ENCODE assay signal across 30 mouse cellular contexts in genomic region chr5:12297331-12297730, GRCm38 (mm10).
DNase-seq lines count a peak whose midpoint lies in the region; ATAC-seq and TF ChIP-seq lines count a peak whose summit lies in the region.
"Had no signal": no experiment of that assay in that cellular context is flagged by ENCODE, and none has a peak within 500 bp of the region (broad histone marks: within the 10 kb centered on the region; RNA-seq: fewer than 3 reads in every experiment).

No protein-coding gene starts in this region.

- H3K79me2 ChIP-seq in myocyte (ENCODE audit: control insufficient read depth, insufficient read depth) = no peaks in the 10 kb centered on the region

- H3K4me2 ChIP-seq in embryonic facial prominence, embryonic 14.5 days (ENCODE audit: low read depth, low read length) = no peak overlapping the region
- peak overlapping the region; percentile 32 for H3K4me2 ChIP-seq in myocyte (ENCODE audit: low read depth)
- H3K4me2 ChIP-seq: embryonic facial prominence, embryonic 13.5 days; forebrain, embryonic 13.5 days; heart, embryonic 12.5 days; heart, embryonic 15.5 days; hindbrain, embryonic 13.5 days; intestine, embryonic 15.5 days had no signal

- peak; percentile 6 to 15 for DNase-seq in cerebellum, postnatal 10 days
- DNase-seq in cerebellum, adult 9-11 months = no peak
- DNase-seq in embryonic facial prominence, embryonic 14.5 days (ENCODE audit: low spot score) = peak; percentile 17
- DNase-seq in embryonic facial prominence, embryonic 10.5 days (ENCODE audit: low spot score) = no peak
- peak; percentile 38 for DNase-seq in 3T3-L1 (ENCODE audit: low read depth, low spot score)
- no peak for DNase-seq in yolk sac, embryonic 10.5 days (ENCODE audit: low spot score)
- DNase-seq in layer of hippocampus, postnatal 25 days (ENCODE audit: extremely low spot score in 1 of 2, low spot score in 1 of 2) = no peak
- DNase-seq: adrenal gland, adult 2 months; adrenal gland, postnatal 14 days; B cell, adult 2 months; cerebellum, adult 11 months; cerebellum, adult 2 months; gastrocnemius, adult 2 months; gastrocnemius, postnatal 14 days; heart, adult 11 months; heart, postnatal 10 days; heart, postnatal 36 days had no signal

- H3K9me3 ChIP-seq in embryonic facial prominence, embryonic 14.5 days (ENCODE audit: control insufficient read depth, low read length) = no peaks in the 10 kb centered on the region
- H3K9me3 ChIP-seq in embryonic facial prominence, embryonic 10.5 days = no peaks in the 10 kb centered on the region
- H3K9me3 ChIP-seq: embryonic facial prominence, embryonic 13.5 days; forebrain, embryonic 10.5 days; forebrain, embryonic 13.5 days; G1E; heart, embryonic 12.5 days; heart, embryonic 15.5 days; hindbrain, embryonic 10.5 days; hindbrain, embryonic 13.5 days; intestine, embryonic 15.5 days had no signal

- no peak overlapping the region for H3K9ac ChIP-seq in embryonic facial prominence, embryonic 14.5 days (ENCODE audit: low read depth, low read length)
- H3K9ac ChIP-seq: embryonic facial prominence, embryonic 13.5 days; forebrain, embryonic 13.5 days; heart, embryonic 12.5 days; heart, embryonic 15.5 days; hindbrain, embryonic 13.5 days; intestine, embryonic 15.5 days had no signal

- no peaks in the 10 kb centered on the region for H3K36me3 ChIP-seq in embryonic facial prominence, embryonic 14.5 days (ENCODE audit: control insufficient read depth, insufficient read depth, low read length)
- H3K36me3 ChIP-seq in embryonic facial prominence, embryonic 10.5 days (replicated peaks) = no peaks in the 10 kb centered on the region
- H3K36me3 ChIP-seq in myocyte (ENCODE audit: control insufficient read depth, insufficient read depth) = no peaks in the 10 kb centered on the region
- H3K36me3 ChIP-seq: embryonic facial prominence, embryonic 13.5 days; forebrain, embryonic 10.5 days; G1E; heart, embryonic 12.5 days; heart, embryonic 15.5 days; hindbrain, embryonic 10.5 days; hindbrain, embryonic 13.5 days; intestine, embryonic 15.5 days had no signal

- H3K27ac ChIP-seq in embryonic facial prominence, embryonic 14.5 days (replicated peaks; ENCODE audit: low read depth, low read length) = no peak overlapping the region
- H3K27ac ChIP-seq in embryonic facial prominence, embryonic 10.5 days (replicated peaks) = no peak overlapping the region
- H3K27ac ChIP-seq: embryonic facial prominence, embryonic 13.5 days; forebrain, embryonic 10.5 days; forebrain, embryonic 13.5 days; gastrocnemius, adult 2 months; heart, embryonic 15.5 days; hindbrain, embryonic 10.5 days; hindbrain, embryonic 13.5 days; intestine, embryonic 15.5 days had no signal

- H3K4me3 ChIP-seq in embryonic facial prominence, embryonic 14.5 days (ENCODE audit: low read depth, low read length) = no peak overlapping the region
- no peak overlapping the region for H3K4me3 ChIP-seq in embryonic facial prominence, embryonic 10.5 days
- H3K4me3 ChIP-seq in myocyte = no peak overlapping the region
- H3K4me3 ChIP-seq: embryonic facial prominence, embryonic 13.5 days; forebrain, embryonic 10.5 days; forebrain, embryonic 13.5 days; gastrocnemius, adult 2 months; heart, embryonic 12.5 days; heart, embryonic 15.5 days; hindbrain, embryonic 10.5 days; hindbrain, embryonic 13.5 days; intestine, embryonic 15.5 days had no signal

- 60% methylated on average over 2 of the region's 2 CpGs for WGBS in embryonic facial prominence, embryonic 14.5 days
- WGBS in embryonic facial prominence, embryonic 10.5 days = 72% methylated on average over 2 of the region's 2 CpGs

- TF ChIP-seq POLR2A in myocyte (IDR thresholded peaks at IDR 0.05; ENCODE audit: insufficient read length, low read depth) = no peak

- H3K4me1 ChIP-seq in embryonic facial prominence, embryonic 14.5 days (ENCODE audit: control insufficient read depth, insufficient read depth, low read length) = no peaks in the 10 kb centered on the region
- H3K4me1 ChIP-seq in embryonic facial prominence, embryonic 10.5 days = peaks cover 3% of the 10 kb centered on the region; the same call in 1 of the 2 replicates
- H3K4me1 ChIP-seq: embryonic facial prominence, embryonic 13.5 days; forebrain, embryonic 13.5 days; heart, embryonic 12.5 days; heart, embryonic 15.5 days; hindbrain, embryonic 10.5 days; hindbrain, embryonic 13.5 days; intestine, embryonic 15.5 days had no signal

- H3ac ChIP-seq in myocyte (ENCODE audit: control insufficient read depth, insufficient read length) = no peak overlapping the region

- H3K27me3 ChIP-seq in embryonic facial prominence, embryonic 14.5 days (replicated peaks; ENCODE audit: control insufficient read depth, insufficient read depth, low read length) = no peaks in the 10 kb centered on the region
- no peaks in the 10 kb centered on the region for H3K27me3 ChIP-seq in embryonic facial prominence, embryonic 10.5 days (replicated peaks; ENCODE audit: low read depth, poor library complexity, severe bottlenecking)
- no peaks in the 10 kb centered on the region for H3K27me3 ChIP-seq in myocyte (ENCODE audit: control insufficient read depth, insufficient read depth, insufficient read length)
- H3K27me3 ChIP-seq: CH12.LX; embryonic facial prominence, embryonic 13.5 days; forebrain, embryonic 13.5 days; heart, embryonic 12.5 days; heart, embryonic 15.5 days; hindbrain, embryonic 13.5 days; intestine, embryonic 15.5 days had no signal

- ATAC-seq in embryonic facial prominence, embryonic 14.5 days (ENCODE audit: low read depth) = no peak
- ATAC-seq: forebrain, embryonic 13.5 days; forebrain, embryonic 16.5 days; hindbrain, embryonic 16.5 days; intestine, embryonic 15.5 days had no signal

TF ChIP-seq in myocyte, 11 proteins besides CTCF, POLR2A, EP300 and RAD21:
- TF ChIP-seq E2F4 (IDR thresholded peaks at IDR 0.05; ENCODE audit: insufficient read depth) (no peak), TCF3 (IDR thresholded peaks at IDR 0.05; ENCODE audit: insufficient read length, low read depth) (no peak), CEBPB (IDR thresholded peaks at IDR 0.05; ENCODE audit: insufficient read depth, poor library complexity, severe bottlenecking) (no peak), REST (IDR thresholded peaks at IDR 0.05; ENCODE audit: insufficient read depth, insufficient read length) (no peak), MAX (IDR thresholded peaks at IDR 0.05; ENCODE audit: low read depth) (no peak), USF1 (IDR thresholded peaks at IDR 0.05; ENCODE audit: low read depth) (no peak), MYOD1 (IDR thresholded peaks at IDR 0.05; ENCODE audit: control insufficient read depth in 1 of 3, insufficient read length in 2 of 3, low read depth in 2 of 3) (no peak), POLR2AphosphoS2 (IDR thresholded peaks at IDR 0.05; ENCODE audit: insufficient read length, low read depth) (no peak), TCF12 (IDR thresholded peaks at IDR 0.05; ENCODE audit: insufficient read depth, poor library complexity, severe bottlenecking) (no peak)

Comparison
In these comparisons a context has a peak if more than half of its experiments do, and no peak if none do; other contexts are left out.
1. DNase-seq: peak in cerebellum, postnatal 10 days (2 of 2), embryonic facial prominence, embryonic 14.5 days (single experiment) and 3T3-L1 (single experiment); none in cerebellum, adult 9-11 months (single experiment), embryonic facial prominence, embryonic 10.5 days (single experiment), yolk sac, embryonic 10.5 days (single experiment) and layer of hippocampus, postnatal 25 days (0 of 2).